Mouse (Mus musculus) forebrain, embryonic 10.5 days (tissue): ENCODE data around the gene Suv39h2. TPM values are rescaled to one million over a fixed set of nuclear protein-coding genes. Genes with fewer than 3 reads are reported as not detected.

Source experiments
- DNase-seq: peaks from one replicate; pipeline ENCODE4 v3.0.0-alpha.2; 2017; ENCODE audit warnings: low spot score; ENCODE audit errors: extremely low spot score
- H3K27ac ChIP-seq: fragments of 300-500 bp; sonication (generic); 2 replicates; pipeline ENCODE4 v1.5.1; 2016; ENCODE audit warnings: mild to moderate bottlenecking
- H3K27me3 ChIP-seq: fragments of 300-500 bp; sonication (generic); 2 replicates; pipeline ENCODE4 v1.6.1; 2016; ENCODE audit warnings: mild to moderate bottlenecking; ENCODE audit not compliant: poor library complexity, severe bottlenecking
- H3K36me3 ChIP-seq: fragments of 300-500 bp; sonication (generic); replicated peaks from 2 replicates; pipeline ENCODE4 v1.6.1; 2016; ENCODE audit warnings: mild to moderate bottlenecking, moderate library complexity
- H3K4me1 ChIP-seq: fragments of 300-500 bp; sonication (generic); 2 replicates; pipeline ENCODE4 v1.6.1; 2016
- H3K4me3 ChIP-seq: fragments of 300-500 bp; sonication (generic); 2 replicates; pipeline ENCODE4 v1.5.1; 2016; ENCODE audit warnings: mild to moderate bottlenecking, moderate library complexity
- H3K9me3 ChIP-seq: fragments of 300-500 bp; sonication (generic); 2 replicates; pipeline ENCODE4 v1.6.1; 2016; ENCODE audit warnings: mild to moderate bottlenecking, moderate library complexity
- WGBS: fragments of 180-500 bp; shearing (Covaris S2); methylation state at CpG from one replicate; pipeline ENCODE4 v1.1.7; 2016; 5-methylcytosine and 5-hydroxymethylcytosine counted together
- polyA plus RNA-seq: library from polyadenylated mRNA; unstranded; fragments of >200 nt; fragmentation: Nextera tagmentation; extraction: Ambion mirVana; gene quantifications from 2 replicates; pipeline ENCODE4 v1.2.1, GENCODE M21; 2016

Gene Suv39h2
- polyA plus RNA-seq, 1 experiment from 2014 or later: 39.0 TPM

DNA sequence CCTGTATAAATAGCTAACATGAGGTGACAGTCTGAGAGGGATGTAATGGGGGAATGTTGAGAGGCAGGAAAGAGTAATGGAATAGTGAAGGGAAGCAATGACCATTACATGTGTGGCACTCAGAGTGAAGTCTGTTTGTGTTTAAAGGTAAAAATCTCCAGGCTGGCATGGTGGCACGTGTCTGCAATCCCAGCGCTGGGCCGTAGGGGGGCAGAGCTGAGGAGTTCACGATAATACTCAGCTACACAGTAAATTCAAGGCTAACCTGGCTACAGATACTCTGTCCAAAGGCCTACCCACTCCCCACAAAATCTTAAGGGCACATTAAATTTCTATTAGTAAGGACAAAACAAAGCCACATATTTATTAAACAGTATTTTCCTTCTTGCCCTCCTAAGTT lies 18.2 kb downstream of the Suv39h2 start:
- Histone ChIP-seq H3K27me3 (no peaks in the 10 kb centered on the region), H3K27ac (no peak overlapping the region), H3K4me1 (no peaks in the 10 kb centered on the region), H3K4me3 (no peak overlapping the region), H3K9me3 (no peaks in the 10 kb centered on the region), H3K36me3 (peaks cover 97% of the 10 kb centered on the region)
- 85% methylated on average over 4 of the region's 4 CpGs for WGBS
- DNase-seq: no peak

DNA sequence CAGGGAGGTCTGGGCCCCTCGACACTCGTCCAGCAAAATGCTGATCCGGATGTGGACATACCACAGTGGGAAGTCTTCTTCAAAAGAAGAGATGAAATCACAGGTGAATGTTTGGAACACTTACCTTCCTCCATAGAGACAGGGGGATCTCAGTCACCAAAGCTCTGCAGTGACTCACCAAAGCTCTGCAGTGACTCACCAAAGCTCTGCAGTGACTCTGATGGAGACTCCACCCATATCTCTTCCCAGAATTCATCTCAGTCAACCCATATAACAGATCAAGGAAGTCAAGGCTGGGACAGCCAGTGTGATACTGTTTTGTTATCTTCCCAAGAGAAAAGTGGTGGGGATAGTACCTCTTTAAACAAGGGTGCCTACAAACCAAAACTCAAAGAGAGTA lies 21.7 kb downstream of the Suv39h2 start:
- Histone ChIP-seq H3K36me3 (peaks cover 82% of the 10 kb centered on the region), H3K9me3 (no peaks in the 10 kb centered on the region), H3K4me3 (no peak overlapping the region), H3K4me1 (no peaks in the 10 kb centered on the region), H3K27ac (no peak overlapping the region), H3K27me3 (no peaks in the 10 kb centered on the region)
- 91% methylated on average over 3 of the region's 3 CpGs for WGBS
- no peak for DNase-seq

DNA sequence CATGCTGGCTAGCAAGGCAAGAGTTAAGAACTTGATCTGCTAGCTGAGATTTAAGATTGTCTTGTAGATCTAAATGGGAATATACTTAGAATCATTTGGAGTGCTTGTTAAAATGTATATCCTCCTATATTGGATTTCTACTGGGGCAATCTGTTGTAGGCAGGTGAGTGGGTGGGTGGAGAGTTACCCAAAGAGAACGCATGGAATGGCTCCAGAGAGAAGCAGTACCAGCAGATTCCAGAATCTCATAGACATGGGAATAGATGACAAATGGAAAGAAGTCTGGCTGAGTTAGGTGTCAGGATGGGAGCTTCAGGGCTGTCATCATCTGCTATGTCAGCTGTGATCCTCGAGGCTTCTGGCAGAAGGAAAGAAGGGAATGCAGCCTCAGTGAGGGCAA lies 25.4 kb downstream of the Suv39h2 start:
- Histone ChIP-seq H3K4me1 (no peaks in the 10 kb centered on the region), H3K4me3 (no peak overlapping the region), H3K36me3 (peaks cover 52% of the 10 kb centered on the region), H3K9me3 (no peaks in the 10 kb centered on the region), H3K27me3 (no peaks in the 10 kb centered on the region), H3K27ac (no peak overlapping the region)
- 80% methylated on average over 2 of the region's 2 CpGs for WGBS
- no peak for DNase-seq

DNA sequence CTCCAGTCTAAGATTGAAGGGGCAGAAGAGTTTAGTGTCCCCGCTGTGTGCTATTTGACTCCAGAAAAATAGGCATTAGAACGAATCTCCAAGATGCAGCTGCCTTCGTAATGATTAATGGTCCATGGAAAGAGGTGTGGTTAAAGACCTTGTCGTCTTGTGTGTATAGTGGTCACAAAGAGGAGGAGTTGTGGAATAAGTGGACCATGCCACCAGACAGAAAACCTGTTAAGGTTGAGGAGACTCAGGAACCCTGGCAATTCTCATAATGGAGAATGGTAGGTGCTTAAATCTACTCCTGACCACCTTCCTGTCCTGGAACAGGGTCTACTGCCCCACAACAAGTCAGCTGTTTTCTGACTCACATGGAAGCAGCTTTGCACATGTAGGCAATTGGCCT lies 28.8 kb downstream of the Suv39h2 start:
- Histone ChIP-seq H3K27ac (no peak overlapping the region), H3K4me1 (no peaks in the 10 kb centered on the region), H3K27me3 (no peaks in the 10 kb centered on the region), H3K36me3 (peaks cover 33% of the 10 kb centered on the region), H3K4me3 (no peak overlapping the region), H3K9me3 (no peaks in the 10 kb centered on the region)
- no peak for DNase-seq
- WGBS: 88% methylated on average over 4 of the region's 4 CpGs

DNA sequence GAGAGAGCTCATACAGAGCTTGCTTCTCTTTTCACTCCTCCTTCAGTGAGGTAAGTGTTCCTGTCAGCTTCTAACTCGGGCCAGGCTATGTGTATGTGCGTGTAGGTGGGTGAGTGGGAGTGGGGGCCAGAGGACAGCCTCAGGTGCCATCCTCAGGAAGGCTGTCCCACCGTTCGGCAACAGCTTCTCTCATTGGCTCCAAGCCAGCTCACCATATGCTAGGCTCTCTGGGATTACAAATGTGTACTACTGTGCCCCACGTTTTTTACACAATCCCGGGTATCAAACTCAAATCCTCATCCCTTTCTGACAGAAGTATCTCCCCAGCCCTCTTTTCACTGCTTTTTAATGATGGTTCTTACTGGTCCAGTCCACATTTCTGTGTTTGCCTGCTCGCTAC lies 30.6 kb downstream of the Suv39h2 start:
- 93% methylated on average over 7 of the region's 7 CpGs for WGBS
- Histone ChIP-seq H3K27me3 (no peaks in the 10 kb centered on the region), H3K4me3 (no peak overlapping the region), H3K36me3 (peaks cover 21% of the 10 kb centered on the region), H3K27ac (no peak overlapping the region), H3K4me1 (no peaks in the 10 kb centered on the region), H3K9me3 (no peaks in the 10 kb centered on the region)
- DNase-seq: no peak

DNA sequence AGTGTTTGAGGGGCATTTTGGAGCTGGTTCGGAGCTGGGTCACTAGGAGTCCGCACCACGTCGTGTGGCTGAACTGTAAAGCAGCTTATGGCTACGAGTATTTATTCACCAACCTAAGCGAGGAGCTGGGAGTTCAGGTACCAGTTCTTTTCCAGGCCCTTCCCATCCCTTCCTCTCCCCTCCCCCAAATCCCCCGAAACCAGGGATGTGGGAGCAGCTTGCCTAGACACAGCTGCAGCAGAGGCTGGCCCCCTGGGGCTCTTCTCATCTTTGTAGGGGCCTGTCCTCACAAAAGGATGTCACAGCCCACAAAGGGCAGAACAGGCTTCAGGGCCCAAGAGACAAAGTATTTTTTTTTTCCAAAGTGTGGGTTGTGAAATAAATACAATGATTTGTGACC lies 36.9 kb downstream of the Suv39h2 start:
- no peaks in the 10 kb centered on the region for H3K4me1 ChIP-seq
- H3K36me3 ChIP-seq: peaks cover 9% of the 10 kb centered on the region
- H3K27ac ChIP-seq: no peak overlapping the region
- 35% methylated on average over 7 of the region's 7 CpGs for WGBS
- H3K27me3 ChIP-seq: no peaks in the 10 kb centered on the region
- H3K4me3 ChIP-seq: no peak overlapping the region
- H3K9me3 ChIP-seq: no peaks in the 10 kb centered on the region
- no peak for DNase-seq

DNA sequence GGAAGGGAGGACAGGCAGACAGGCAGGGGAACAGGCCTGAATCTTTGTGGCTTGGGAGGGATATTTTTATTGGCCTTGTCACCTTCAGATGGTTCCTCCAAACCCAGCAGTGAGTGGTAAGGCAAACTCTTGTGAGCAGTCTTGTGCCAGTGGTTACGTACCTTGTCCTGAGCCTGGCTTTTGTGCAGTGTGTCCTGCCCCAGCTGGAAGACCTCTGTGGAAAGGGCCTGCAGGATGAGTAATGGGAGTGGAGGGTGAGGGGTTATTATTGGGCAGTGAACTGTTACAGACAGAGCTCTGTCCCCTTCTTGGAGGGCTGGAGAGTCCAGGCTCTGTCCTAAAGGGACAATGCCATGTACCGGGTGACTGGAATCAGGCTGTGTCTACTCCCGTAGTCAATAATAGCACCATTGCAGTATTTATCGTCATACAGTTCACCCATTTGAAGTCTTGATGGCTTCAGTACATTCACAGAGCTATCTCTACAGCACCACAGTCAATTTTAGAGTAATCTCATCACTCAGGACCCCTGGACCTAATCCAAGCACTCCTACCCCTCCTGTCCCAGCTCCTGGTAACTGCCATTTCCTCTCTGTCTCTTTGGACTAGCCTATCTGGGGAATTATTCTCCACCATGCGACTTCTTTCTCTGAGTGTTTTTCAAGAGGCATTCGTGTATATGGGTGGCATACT lies 39.3 kb downstream of the Suv39h2 start:
- Histone ChIP-seq H3K4me3 (no peak overlapping the region), H3K27ac (no peak overlapping the region), H3K27me3 (no peaks in the 10 kb centered on the region), H3K4me1 (no peaks in the 10 kb centered on the region), H3K36me3 (peaks cover 6% of the 10 kb centered on the region), H3K9me3 (no peaks in the 10 kb centered on the region)
- 89% methylated on average over 6 of the region's 6 CpGs for WGBS
- DNase-seq: no peak

DNA sequence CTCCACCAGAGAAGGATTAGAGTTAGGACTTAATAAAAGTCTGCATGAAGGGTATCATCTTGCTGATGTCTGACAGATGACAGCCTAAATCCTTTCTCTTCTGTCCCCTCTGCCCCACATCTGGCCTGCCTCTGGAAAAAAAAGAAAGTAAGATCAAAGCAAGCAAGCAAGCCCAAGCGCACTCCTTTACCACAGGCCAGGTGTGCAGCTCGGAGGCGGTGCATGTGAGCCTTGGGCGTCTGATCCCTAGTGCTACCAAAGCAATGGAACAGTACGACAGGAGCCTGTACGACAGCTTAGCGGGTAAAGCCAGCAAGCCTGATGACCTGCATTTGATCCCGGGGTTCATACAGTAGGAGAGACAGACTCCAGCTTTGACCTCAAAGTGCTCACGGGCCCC lies 43.9 kb downstream of the Suv39h2 start:
- Histone ChIP-seq H3K27ac (no peak overlapping the region), H3K27me3 (no peaks in the 10 kb centered on the region), H3K36me3 (0 out of 2 replicates have a peak, but pooled peaks cover 3% of the 10 kb centered on the region), H3K9me3 (no peaks in the 10 kb centered on the region), H3K4me1 (no peaks in the 10 kb centered on the region), H3K4me3 (no peak overlapping the region)
- 92% methylated on average over 9 of the region's 9 CpGs for WGBS
- DNase-seq: no peak

DNA sequence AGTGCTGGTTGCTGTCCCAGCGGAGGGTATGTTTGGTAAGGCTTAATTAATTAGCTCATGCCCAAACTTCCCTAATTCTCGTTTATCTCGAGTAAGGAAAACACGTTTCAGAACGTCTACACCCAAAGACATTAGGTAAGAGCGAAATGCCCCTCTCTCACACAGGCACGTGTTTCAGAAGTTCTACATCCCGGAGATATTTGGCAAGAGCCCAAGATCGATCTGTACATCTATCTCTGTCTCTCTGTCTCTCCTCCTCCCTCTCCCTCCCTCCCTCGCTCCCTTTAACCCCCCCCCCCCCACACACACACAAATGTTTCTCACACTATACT lies 50.3 kb downstream of the Suv39h2 start:
- 10% methylated on average over 10 of the region's 10 CpGs for WGBS
- no peak for DNase-seq
- no peaks in the 10 kb centered on the region for H3K36me3 ChIP-seq
- H3K27ac ChIP-seq: peak overlapping the region; percentile 66
- H3K4me3 ChIP-seq: peak overlapping the region; percentile 69
- no peaks in the 10 kb centered on the region for H3K9me3 ChIP-seq
- H3K4me1 ChIP-seq: peaks cover 18% of the 10 kb centered on the region
- H3K27me3 ChIP-seq: no peaks in the 10 kb centered on the region

DNA sequence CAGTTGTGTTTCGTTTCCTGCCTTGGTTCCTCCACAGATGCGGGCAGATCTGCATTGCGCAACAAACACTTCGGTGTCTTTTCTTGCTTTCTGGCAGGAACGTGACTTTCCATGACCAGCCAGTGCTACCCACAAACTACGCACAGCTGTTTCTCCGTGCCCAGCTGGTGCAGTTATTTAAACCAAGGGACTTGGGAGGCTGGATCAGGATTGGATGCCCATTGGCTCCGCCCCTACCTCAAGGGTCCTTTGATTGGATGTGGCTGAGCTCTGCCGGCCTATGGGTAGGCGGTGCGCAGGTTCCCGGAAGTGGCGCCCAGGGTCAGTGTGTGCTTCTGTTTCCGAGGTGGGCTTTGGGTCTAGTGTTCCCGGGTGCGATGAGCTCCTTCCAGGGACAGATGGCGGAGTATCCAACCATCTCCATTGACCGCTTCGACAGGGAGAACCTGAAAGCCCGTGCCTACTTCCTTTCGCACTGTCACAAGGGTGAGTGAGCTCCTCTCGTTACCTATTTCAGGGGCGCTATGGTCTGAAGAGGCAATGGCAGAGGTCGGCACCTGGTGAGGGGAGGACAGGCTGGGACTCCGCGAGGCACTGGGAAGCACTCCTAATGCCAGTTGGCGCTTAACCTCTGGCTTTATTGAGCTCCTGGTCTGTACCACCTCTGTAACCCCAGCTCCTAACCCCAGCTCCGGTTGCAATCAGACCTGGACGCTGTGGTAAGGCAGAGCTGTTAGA lies 50.8 kb downstream of the Suv39h2 start, which contains the start of gene Dclre1c:
Gene Dclre1c (plus strand): TSS at position 291 of the 738 bp plus-strand sequence.
- H3K9me3 ChIP-seq: no peaks in the 10 kb centered on the region
- 1% methylated on average over 29 of the region's 29 CpGs for WGBS
- DNase-seq: peak; percentile 89
- H3K36me3 ChIP-seq: no peaks in the 10 kb centered on the region
- peaks cover 22% of the 10 kb centered on the region for H3K4me1 ChIP-seq
- H3K4me3 ChIP-seq: peak within 1 kb of the TSS; percentile 69
- H3K27ac ChIP-seq: peak within 1 kb of the TSS; percentile 66
- no peaks in the 10 kb centered on the region for H3K27me3 ChIP-seq

DNA sequence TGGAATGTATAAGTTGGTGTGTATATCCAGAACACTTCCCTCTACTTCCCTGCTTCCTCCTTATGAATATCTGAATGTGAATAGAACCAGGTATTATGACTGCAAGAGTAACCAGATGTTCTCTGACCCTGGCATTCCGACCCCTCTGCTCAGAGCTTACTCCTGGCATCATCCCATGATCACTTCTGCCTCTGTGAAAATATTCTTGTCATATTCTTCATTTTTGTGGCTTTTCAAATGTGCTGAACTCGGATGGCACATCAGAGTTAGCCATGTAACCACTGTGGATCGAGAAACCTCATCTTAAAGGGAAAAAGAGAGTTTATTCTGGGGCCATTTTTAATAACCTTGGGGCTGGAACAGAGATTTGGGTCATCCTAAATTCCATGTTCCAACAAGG lies 52.3 kb downstream of the Suv39h2 start, which contains the start of gene Meig1:
Gene Meig1 (minus strand): TSS at position 101 of the 400 bp plus-strand sequence.
- Histone ChIP-seq H3K27me3 (peaks cover 11% of the 10 kb centered on the region), H3K4me1 (peaks cover 27% of the 10 kb centered on the region), H3K9me3 (no peaks in the 10 kb centered on the region), H3K27ac (no peak within 1 kb of the TSS), H3K36me3 (no peaks in the 10 kb centered on the region), H3K4me3 (no peak within 1 kb of the TSS; the same call in 1 of the 2 replicates)
- WGBS: 75% methylated on average over 3 of the region's 3 CpGs
- DNase-seq: no peak

DNA sequence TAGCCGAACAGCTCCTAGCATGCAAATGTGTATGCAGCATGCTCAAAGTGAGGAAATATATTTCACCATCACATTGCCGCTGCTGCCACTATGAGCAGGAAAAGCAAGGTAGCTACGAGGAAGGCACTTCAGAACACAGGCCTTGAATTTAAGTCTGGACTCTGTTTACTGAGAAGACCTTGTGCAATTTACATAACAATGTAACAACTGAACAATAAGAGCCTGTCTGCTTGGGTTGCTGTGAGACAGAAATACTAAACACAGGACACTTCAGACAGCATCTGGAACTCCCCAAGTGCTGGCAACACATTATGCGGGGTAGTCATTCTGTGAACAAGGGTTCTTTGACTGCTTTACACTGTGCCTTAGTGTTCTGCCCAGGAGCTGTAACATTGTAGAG lies 54.7 kb downstream of the Suv39h2 start:
- peaks cover 34% of the 10 kb centered on the region for H3K27me3 ChIP-seq
- no peak overlapping the region for H3K4me3 ChIP-seq
- peaks cover 27% of the 10 kb centered on the region for H3K4me1 ChIP-seq
- H3K36me3 ChIP-seq: no peaks in the 10 kb centered on the region
- no peak overlapping the region for H3K27ac ChIP-seq
- no peaks in the 10 kb centered on the region for H3K9me3 ChIP-seq
- no peak for DNase-seq
- WGBS: 59% methylated on average over 4 of the region's 4 CpGs

DNA sequence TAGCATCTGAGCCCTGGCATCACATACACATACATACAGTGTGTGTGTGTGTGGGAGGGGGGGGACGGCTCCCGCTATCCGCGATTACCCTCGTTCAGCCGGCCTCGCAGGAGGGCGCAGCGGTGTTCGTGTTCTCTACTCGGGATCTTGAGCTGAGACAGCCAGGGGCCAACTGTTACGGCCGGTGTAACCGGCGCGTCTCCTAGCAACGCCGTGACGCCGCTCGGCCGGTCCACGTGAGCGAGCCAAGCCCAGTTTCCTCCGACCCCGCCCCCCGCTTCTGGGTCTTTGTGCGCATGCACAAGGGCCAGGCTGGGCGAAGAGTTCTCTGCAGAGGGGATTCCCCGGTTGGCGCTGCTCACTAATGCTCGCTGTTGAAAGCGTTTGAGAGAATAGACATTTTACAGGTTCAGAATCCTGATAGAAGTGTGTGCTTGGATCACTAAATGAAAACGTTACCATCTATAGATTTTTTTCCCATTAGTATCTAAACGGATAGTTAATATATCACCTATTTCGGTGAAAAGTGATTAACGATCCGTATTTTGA lies 55.9 kb downstream of the Suv39h2 start:
- Histone ChIP-seq H3K27ac (0 out of 2 replicates have a peak overlapping the region, but pooled peaks have one; percentile 15), H3K27me3 (peaks cover 37% of the 10 kb centered on the region), H3K9me3 (no peaks in the 10 kb centered on the region), H3K36me3 (no peaks in the 10 kb centered on the region), H3K4me3 (peak overlapping the region; percentile 60), H3K4me1 (peaks cover 18% of the 10 kb centered on the region)
- peak; percentile 96 for DNase-seq
- 3% methylated on average over 38 of the region's 38 CpGs for WGBS
